Mouse (Mus musculus) cortical plate, adult 2 months (tissue): Measurements from ENCODE around the gene Dennd4a. TPM values are rescaled to one million over a fixed set of nuclear protein-coding genes. Genes with fewer than 3 reads are reported as not detected.

ENCODE experiments used
- H3K27ac ChIP-seq: fragments of 200-500 bp; 2 replicates; pipeline ENCODE4 v1.5.1; 2012; ENCODE audit warnings: low read length, control low read depth, inconsistent platforms; ENCODE audit not compliant: insufficient read depth
- H3K4me1 ChIP-seq: fragments of 200-500 bp; 2 replicates; pipeline ENCODE4 v1.6.1; 2011; ENCODE audit warnings: low read length; ENCODE audit not compliant: control insufficient read depth, insufficient read depth
- H3K4me3 ChIP-seq: fragments of 200-500 bp; 2 replicates; pipeline ENCODE4 v1.5.1; 2011; ENCODE audit warnings: mild to moderate bottlenecking, low read length, control low read depth; ENCODE audit not compliant: insufficient read depth
- CTCF ChIP-seq: fragments of 200-500 bp; IDR thresholded peaks from 2 replicates; pipeline ENCODE4 v1.5.1; 2011; ENCODE audit warnings: mild to moderate bottlenecking, control low read depth, low read length; ENCODE audit not compliant: insufficient read depth; ENCODE audit errors: extremely low read depth
- POLR2A ChIP-seq: fragments of 200-500 bp; IDR thresholded peaks from 2 replicates; pipeline ENCODE4 v1.6.1; 2011; ENCODE audit warnings: mild to moderate bottlenecking, low read length, control low read depth; ENCODE audit not compliant: insufficient read depth; ENCODE audit errors: extremely low read depth
- polyA plus RNA-seq: library from polyadenylated mRNA; depleted of rRNA; stranded (reverse); fragments of >200 nt; gene quantifications from 2 replicates; pipeline ENCODE4 v1.2.3, GENCODE M21; 2012

Dennd4a gene
- polyA plus RNA-seq, 1 experiment: 41.8 TPM

GRCm38 (mm10) chr9:64795846-64796615 is 15.1 kb upstream of the Dennd4a start:
- Histone ChIP-seq H3K4me1 (no peaks in the 10 kb centered on the region; the same call in 1 of the 2 replicates), H3K4me3 (no peak overlapping the region), H3K27ac (no peak overlapping the region)
- no peak for TF ChIP-seq CTCF

GRCm38 (mm10) chr9:64797392-64797791 is 13.7 kb upstream of the Dennd4a start:
- H3K4me3 ChIP-seq: no peak overlapping the region
- no peak for TF ChIP-seq CTCF
- TF ChIP-seq POLR2A: no peak
- no peak overlapping the region for H3K27ac ChIP-seq
- no peaks in the 10 kb centered on the region for H3K4me1 ChIP-seq

- H3K4me3 ChIP-seq: no peak overlapping the region
- no peaks in the 10 kb centered on the region for H3K4me1 ChIP-seq
- TF ChIP-seq POLR2A (no peak), CTCF (no peak)
- no peak overlapping the region for H3K27ac ChIP-seq
These were observed 13.0 kb upstream of the Dennd4a start for GRCm38 (mm10) chr9:64798099-64798498.

GRCm38 (mm10) chr9:64798859-64799258 is 12.3 kb upstream of the Dennd4a start:
- Histone ChIP-seq H3K4me3 (no peak overlapping the region), H3K27ac (no peak overlapping the region), H3K4me1 (no peaks in the 10 kb centered on the region)
- TF ChIP-seq CTCF (no peak), POLR2A (no peak)

GRCm38 (mm10) chr9:64799504-64799903 is 11.6 kb upstream of the Dennd4a start:
- Histone ChIP-seq H3K4me1 (no peaks in the 10 kb centered on the region), H3K27ac (no peak overlapping the region), H3K4me3 (no peak overlapping the region)
- no peak for TF ChIP-seq POLR2A

- no peak for TF ChIP-seq CTCF
- no peak for TF ChIP-seq POLR2A
- Histone ChIP-seq H3K27ac (no peak overlapping the region), H3K4me1 (no peaks in the 10 kb centered on the region; the same call in 1 of the 2 replicates), H3K4me3 (no peak overlapping the region)
These were observed 8.6 kb upstream of the Dennd4a start for GRCm38 (mm10) chr9:64802561-64802960.

- Histone ChIP-seq H3K27ac (no peak overlapping the region), H3K4me3 (no peak overlapping the region), H3K4me1 (no peaks in the 10 kb centered on the region; the same call in 1 of the 2 replicates)
- TF ChIP-seq CTCF: no peak
- TF ChIP-seq POLR2A: no peak
These were observed 7.5 kb upstream of the Dennd4a start for GRCm38 (mm10) chr9:64803373-64804214.

GRCm38 (mm10) chr9:64805875-64806274 is 5.3 kb upstream of the Dennd4a start:
- Histone ChIP-seq H3K27ac (no peak overlapping the region), H3K4me3 (no peak overlapping the region)
- TF ChIP-seq CTCF (no peak), POLR2A (no peak)

GRCm38 (mm10) chr9:64806335-64807060 is 4.6 kb upstream of the Dennd4a start:
- H3K4me1 ChIP-seq: no peaks in the 10 kb centered on the region; the same call in 1 of the 2 replicates
- no peak overlapping the region for H3K27ac ChIP-seq
- H3K4me3 ChIP-seq: no peak overlapping the region
- no peak for TF ChIP-seq POLR2A
- TF ChIP-seq CTCF: no peak

More at GRCm38 (mm10) chr9:64805875-64806274, 5.3 kb upstream of the Dennd4a start:
- H3K4me1 ChIP-seq: no peaks in the 10 kb centered on the region; the same call in 1 of the 2 replicates
